Mouse (Mus musculus) yolk sac, embryonic 10.5 days (tissue): ENCODE measurements around the gene Scn8a.
"Not testable (repeated sequence)": the region's sequence is repeated elsewhere in the genome, so short reads cannot be mapped to it uniquely, and the experiment has no call there.

Experiments used
- DNase-seq: peaks from one replicate; pipeline ENCODE4 v3.0.0-alpha.2; 2017; ENCODE audit warnings: low spot score

The Scn8a gene

GRCm38 (mm10) chr15:100869558-100869957 lies at the start of gene Scn8a:
Gene Scn8a (plus strand): TSS chr15:100869858.
- DNase-seq, result no peak

- DNase-seq, result peak; percentile 56
Measured at GRCm38 (mm10) chr15:100821824-100822223, 47.8 kb upstream of the Scn8a start.

GRCm38 (mm10) chr15:100822370-100822769 lies 47.3 kb upstream of the Scn8a start:
- DNase-seq, result not testable (repeated sequence)

- DNase-seq, result no peak
Measured at GRCm38 (mm10) chr15:100825249-100825856, 44.3 kb upstream of the Scn8a start.

GRCm38 (mm10) chr15:100826076-100826475 lies 43.6 kb upstream of the Scn8a start:
- no peak for DNase-seq

GRCm38 (mm10) chr15:100829775-100830174 lies 39.9 kb upstream of the Scn8a start:
- DNase-seq, result no peak

- DNase-seq, result no peak
Measured at GRCm38 (mm10) chr15:100830682-100831081, 39.0 kb upstream of the Scn8a start.

- no peak for DNase-seq
Measured at GRCm38 (mm10) chr15:100832144-100832543, 37.5 kb upstream of the Scn8a start.

- no peak for DNase-seq
Measured at GRCm38 (mm10) chr15:100832784-100833183, 36.9 kb upstream of the Scn8a start.

- no peak for DNase-seq
Measured at GRCm38 (mm10) chr15:100836729-100837128, 32.9 kb upstream of the Scn8a start.

- DNase-seq, result peak; percentile 12
Measured at GRCm38 (mm10) chr15:100838607-100839207, 31.0 kb upstream of the Scn8a start.

GRCm38 (mm10) chr15:100844336-100844735 lies 25.3 kb upstream of the Scn8a start:
- DNase-seq, result no peak

GRCm38 (mm10) chr15:100845049-100845879 lies 24.4 kb upstream of the Scn8a start:
- peak; percentile 21 for DNase-seq

- no peak for DNase-seq
Measured at GRCm38 (mm10) chr15:100847193-100847592, 22.5 kb upstream of the Scn8a start.

- no peak for DNase-seq
Measured at GRCm38 (mm10) chr15:100857586-100857985, 12.1 kb upstream of the Scn8a start.

GRCm38 (mm10) chr15:100860856-100861255 lies 8.8 kb upstream of the Scn8a start:
- DNase-seq, result no peak

GRCm38 (mm10) chr15:100865556-100865955 lies 4.1 kb upstream of the Scn8a start:
- DNase-seq, result no peak

- peak; percentile 25 for DNase-seq
Measured at GRCm38 (mm10) chr15:100870001-100870774, 530 bp downstream of the Scn8a start.

- peak; percentile 17 for DNase-seq
Measured at GRCm38 (mm10) chr15:100870775-100871106, 1.1 kb downstream of the Scn8a start.

- peak; percentile 14 for DNase-seq
Measured at GRCm38 (mm10) chr15:100871107-100872011, 1.7 kb downstream of the Scn8a start.

- peak; percentile 77 for DNase-seq
Measured at GRCm38 (mm10) chr15:100873155-100873554, 3.5 kb downstream of the Scn8a start.
